Mouse (Mus musculus): ENCODE results near the gene Fam196a.

DNA sequence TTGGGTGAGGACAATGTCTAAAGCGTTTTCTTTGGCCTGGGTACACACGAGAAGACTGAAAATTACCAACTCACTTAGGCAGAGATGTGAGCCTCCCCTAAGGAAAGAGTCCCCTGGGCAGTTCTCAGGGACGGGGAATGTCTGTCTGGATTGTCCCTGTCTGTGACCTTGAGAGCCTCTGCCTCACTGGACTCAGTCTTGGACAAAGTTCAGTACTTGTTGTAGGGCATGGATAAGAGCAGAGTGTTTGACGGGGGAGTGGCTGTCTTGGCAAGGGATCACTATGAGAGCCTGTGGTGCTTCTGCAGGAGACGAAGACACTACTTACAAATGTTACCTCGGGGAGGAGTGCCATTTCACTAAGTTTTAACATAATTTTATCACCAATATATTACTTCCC is 57.8 kb downstream of the Fam196a start:
- TF ChIP-seq POLR2A (IDR thresholded peaks at IDR 0.05; ENCODE audit: low read depth, low read length), result no peak
- no peak for TF ChIP-seq CTCF (IDR thresholded peaks at IDR 0.05; ENCODE audit: extremely low read depth, insufficient read length, insufficient replicate concordance, low read depth, low read length)
